Mouse (Mus musculus): ENCODE measurements around the gene Notum.

Notum gene

GRCm38 (mm10) chr11:120661076-120661460, at the start of gene Notum:
Notum (minus strand) TSS chr11:120661175.
- no peak for DNase-seq (ENCODE audit: low spot score)

GRCm38 (mm10) chr11:120710672-120711071, 49.7 kb upstream of the Notum start:
- DNase-seq (ENCODE audit: low spot score) = no peak

- DNase-seq (ENCODE audit: low spot score) = no peak
Observed at GRCm38 (mm10) chr11:120709551-120709950, 48.6 kb upstream of the Notum start.

- DNase-seq (ENCODE audit: low spot score) = no peak
Observed at GRCm38 (mm10) chr11:120707969-120708368, 47.0 kb upstream of the Notum start.

- DNase-seq (ENCODE audit: low spot score) = no peak
Observed at GRCm38 (mm10) chr11:120707225-120707624, 46.2 kb upstream of the Notum start.

GRCm38 (mm10) chr11:120706120-120706519, 45.1 kb upstream of the Notum start:
- DNase-seq (ENCODE audit: low spot score) = no peak

- DNase-seq (ENCODE audit: low spot score) = no peak
Observed at GRCm38 (mm10) chr11:120704486-120705325, 43.7 kb upstream of the Notum start.

GRCm38 (mm10) chr11:120703696-120704454, 42.9 kb upstream of the Notum start:
- DNase-seq (ENCODE audit: low spot score) = no peak

GRCm38 (mm10) chr11:120697741-120698140, 36.8 kb upstream of the Notum start:
- DNase-seq (ENCODE audit: low spot score) = no peak

- DNase-seq (ENCODE audit: low spot score) = no peak
Observed at GRCm38 (mm10) chr11:120696568-120696967, 35.6 kb upstream of the Notum start.

- DNase-seq (ENCODE audit: low spot score) = no peak
Observed at GRCm38 (mm10) chr11:120695641-120696040, 34.7 kb upstream of the Notum start.

- DNase-seq (ENCODE audit: low spot score) = no peak
Observed at GRCm38 (mm10) chr11:120695184-120695583, 34.2 kb upstream of the Notum start.

GRCm38 (mm10) chr11:120693461-120693860, 32.5 kb upstream of the Notum start:
- DNase-seq (ENCODE audit: low spot score) = no peak

GRCm38 (mm10) chr11:120692471-120693011, 31.6 kb upstream of the Notum start:
- no peak for DNase-seq (ENCODE audit: low spot score)

GRCm38 (mm10) chr11:120689365-120689764, 28.4 kb upstream of the Notum start:
- DNase-seq (ENCODE audit: low spot score) = no peak

GRCm38 (mm10) chr11:120686650-120687272, 25.8 kb upstream of the Notum start:
- no peak for DNase-seq (ENCODE audit: low spot score)

- no peak for DNase-seq (ENCODE audit: low spot score)
Observed at GRCm38 (mm10) chr11:120684660-120685059, 23.7 kb upstream of the Notum start.

- no peak for DNase-seq (ENCODE audit: low spot score)
Observed at GRCm38 (mm10) chr11:120684086-120684485, 23.1 kb upstream of the Notum start.

GRCm38 (mm10) chr11:120683536-120683935, 22.6 kb upstream of the Notum start:
- no peak for DNase-seq (ENCODE audit: low spot score)

GRCm38 (mm10) chr11:120682683-120683082, 21.7 kb upstream of the Notum start:
- DNase-seq (ENCODE audit: low spot score) = no peak

- DNase-seq (ENCODE audit: low spot score) = no peak
Observed at GRCm38 (mm10) chr11:120679909-120680308, 18.9 kb upstream of the Notum start.

GRCm38 (mm10) chr11:120676951-120677350, 16.0 kb upstream of the Notum start:
- no peak for DNase-seq (ENCODE audit: low spot score)
